Mouse (Mus musculus): ENCODE measurements around the gene Ywhaq.
"Not testable (repeated sequence)": the region's sequence is repeated elsewhere in the genome, so short reads cannot be mapped to it uniquely, and the experiment has no call there.

Ywhaq gene

GRCm38 (mm10) chr12:21410620-21411019, 6.8 kb downstream of the Ywhaq start:
- DNase-seq (ENCODE audit: low read depth in 1 of 2, low spot score in 2 of 2), result no peak

- no peak for DNase-seq (ENCODE audit: low read depth in 1 of 2, low spot score in 2 of 2)
Observed at GRCm38 (mm10) chr12:21409651-21410050, 7.8 kb downstream of the Ywhaq start.

DNA sequence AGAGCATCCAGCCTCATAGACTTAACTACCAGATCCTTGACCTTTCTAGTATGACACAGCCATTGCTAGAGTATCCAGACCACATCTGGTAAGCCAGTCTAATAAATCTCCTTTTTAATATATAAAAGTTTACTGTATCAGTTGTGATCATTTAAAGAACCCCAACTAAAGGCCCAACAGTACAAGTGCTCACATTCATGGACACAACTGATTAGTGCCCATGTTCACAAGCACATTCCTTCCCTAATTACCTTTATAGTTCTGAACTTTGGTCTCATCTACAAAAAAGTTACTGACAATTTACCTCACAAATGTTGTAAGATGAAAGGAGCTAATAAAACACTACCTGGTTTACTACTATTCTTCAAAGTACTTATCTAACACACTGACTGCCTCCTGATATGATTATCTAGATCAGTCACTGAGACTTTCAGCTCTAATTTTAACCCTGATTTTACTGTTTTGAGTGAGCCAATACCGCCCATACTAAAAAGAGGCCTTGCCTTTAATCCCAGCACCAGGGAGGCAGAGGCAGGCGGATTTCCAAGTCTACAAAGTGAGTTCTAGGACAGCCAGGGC, 8.6 kb downstream of the Ywhaq start:
- no peak for DNase-seq (ENCODE audit: low read depth in 1 of 2, low spot score in 2 of 2)

DNA sequence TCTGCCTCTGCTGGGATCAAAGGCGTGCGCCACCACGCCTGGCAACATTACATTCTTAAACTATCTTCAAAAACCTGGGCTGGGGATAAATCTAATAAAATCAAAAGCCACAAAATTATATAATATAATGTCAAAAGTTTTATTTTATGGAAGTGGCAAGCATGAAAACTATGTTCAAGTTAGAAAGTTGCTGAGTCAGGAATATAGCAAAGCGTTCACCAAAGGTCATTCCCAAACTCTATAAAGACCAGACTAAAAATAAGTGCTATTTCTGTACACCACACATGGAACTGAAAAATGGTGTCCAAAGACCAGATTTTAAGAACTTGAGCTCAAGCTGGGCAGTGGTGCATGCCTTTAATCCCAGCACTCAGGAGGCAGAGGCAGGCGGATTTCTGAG, 14.7 kb downstream of the Ywhaq start:
- no peak for DNase-seq (ENCODE audit: low read depth in 1 of 2, low spot score in 2 of 2)

DNA sequence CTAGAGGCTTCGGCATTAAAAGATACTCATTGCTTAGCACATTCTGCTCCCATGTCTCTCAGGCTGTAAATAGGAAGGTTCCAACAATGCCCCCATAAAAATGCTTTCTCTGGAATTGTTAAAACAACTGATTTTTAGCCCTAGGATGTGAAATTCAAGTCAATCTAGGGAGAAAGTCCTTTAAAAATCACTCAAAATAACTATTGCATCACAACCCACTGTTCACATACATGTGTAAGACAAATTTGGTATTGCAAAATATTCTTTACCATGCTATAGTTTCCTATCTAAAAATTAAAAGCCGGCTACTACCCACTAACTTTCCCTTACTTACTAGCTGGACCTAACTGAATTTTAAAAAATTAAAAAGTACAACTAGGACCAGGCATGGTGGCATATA, 31.2 kb downstream of the Ywhaq start:
- DNase-seq (ENCODE audit: low read depth in 1 of 2, low spot score in 2 of 2), result no peak

DNA sequence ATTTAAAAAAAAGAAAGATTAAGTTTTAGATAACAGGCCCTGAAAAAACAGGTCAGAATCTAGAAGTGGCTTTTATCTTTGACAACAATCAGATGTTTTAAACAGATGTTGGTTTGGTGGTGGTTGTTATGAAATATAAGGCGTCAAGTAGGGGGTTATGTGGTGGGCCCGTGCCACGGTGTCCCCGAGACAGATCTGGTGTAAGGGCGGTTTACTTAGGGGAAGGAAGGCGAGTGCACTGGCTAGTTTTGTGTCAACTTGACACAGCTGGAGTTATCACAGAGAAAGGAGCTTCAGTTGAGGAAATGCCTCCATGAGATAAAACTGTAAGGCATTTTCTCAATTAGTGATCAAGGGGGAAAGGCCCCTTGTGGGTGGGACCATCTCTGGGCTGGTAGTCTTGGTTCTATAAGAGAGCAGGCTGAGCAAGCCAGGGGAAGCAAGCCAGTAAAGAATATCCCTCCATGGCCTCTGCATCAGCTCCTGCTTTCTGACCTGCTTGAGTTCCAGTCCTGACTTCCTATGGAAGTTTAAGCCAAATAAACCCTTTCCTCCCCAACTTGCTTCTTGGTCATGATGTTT, 38.6 kb downstream of the Ywhaq start:
- DNase-seq (ENCODE audit: low read depth in 1 of 2, low spot score in 2 of 2), result not testable (repeated sequence)

DNA sequence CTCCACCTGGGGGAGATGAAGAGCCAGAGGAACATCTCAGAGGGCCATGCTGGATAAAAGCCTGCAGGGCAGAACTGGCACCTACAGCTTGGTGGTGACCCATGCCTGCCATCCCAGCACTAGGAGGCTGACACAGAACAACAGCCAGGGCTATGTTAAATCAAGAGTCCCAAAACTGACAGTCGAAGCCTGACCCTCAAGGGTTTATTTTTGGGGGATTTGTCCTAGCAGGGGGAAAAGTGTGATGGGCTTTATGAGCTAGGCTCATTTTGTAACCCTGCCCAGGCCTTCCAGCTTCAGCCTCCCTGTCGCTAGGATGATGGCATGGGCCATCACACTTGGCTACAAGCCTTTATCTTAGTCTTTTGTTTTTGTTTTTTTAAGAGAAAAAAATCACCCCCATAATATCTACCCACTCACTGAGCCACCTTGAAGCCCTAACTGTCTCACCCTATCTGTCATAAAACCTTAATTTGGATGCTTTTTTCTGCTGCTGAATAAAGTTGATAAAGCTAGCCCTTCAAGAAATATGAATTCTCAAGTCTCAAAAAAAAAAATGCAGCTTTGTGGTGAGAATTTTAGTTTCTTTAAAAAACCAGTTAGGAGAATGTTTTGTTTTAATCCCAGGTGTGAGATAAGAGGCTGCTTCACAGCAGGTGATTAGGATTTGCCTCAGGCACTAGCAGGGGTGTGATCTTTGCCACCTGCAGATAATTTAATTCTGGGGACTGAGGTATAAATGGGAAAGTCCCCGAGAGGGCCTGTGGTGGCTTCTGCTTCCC, 41.9 kb downstream of the Ywhaq start:
- DNase-seq (ENCODE audit: low read depth in 1 of 2, low spot score in 2 of 2), result no peak

DNA sequence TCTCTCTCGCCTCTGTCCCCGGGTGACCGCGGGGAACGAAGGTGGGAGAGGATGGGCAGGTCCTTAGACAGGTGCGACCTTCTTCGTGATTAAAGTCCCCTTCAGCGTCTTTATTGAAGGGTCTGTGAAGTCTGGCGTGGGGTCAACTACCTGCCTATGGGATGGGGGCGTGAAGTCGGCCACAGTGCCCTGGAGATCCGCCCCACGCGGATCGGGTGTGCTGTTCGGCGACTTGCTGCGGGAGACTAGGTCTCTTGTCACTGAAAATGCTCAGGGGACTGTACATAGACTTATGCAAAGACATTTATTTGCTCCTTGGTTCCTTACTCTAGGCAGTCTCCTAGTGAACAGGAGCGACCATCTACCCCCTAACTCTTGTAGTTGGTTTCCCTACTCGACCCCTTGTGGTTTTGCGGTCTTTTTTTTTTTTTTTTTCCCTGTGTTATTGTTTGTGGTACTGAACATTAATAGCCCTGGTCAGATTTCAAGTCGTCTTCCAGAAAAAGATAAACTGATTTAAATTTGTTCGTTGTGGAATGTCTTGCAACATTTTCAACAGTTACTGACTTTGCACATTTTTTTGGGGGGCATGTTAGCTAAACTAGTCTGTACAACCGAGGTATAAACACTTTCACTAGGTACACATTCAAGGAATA, 43.5 kb downstream of the Ywhaq start:
- no peak for DNase-seq (ENCODE audit: low read depth in 1 of 2, low spot score in 2 of 2)

DNA sequence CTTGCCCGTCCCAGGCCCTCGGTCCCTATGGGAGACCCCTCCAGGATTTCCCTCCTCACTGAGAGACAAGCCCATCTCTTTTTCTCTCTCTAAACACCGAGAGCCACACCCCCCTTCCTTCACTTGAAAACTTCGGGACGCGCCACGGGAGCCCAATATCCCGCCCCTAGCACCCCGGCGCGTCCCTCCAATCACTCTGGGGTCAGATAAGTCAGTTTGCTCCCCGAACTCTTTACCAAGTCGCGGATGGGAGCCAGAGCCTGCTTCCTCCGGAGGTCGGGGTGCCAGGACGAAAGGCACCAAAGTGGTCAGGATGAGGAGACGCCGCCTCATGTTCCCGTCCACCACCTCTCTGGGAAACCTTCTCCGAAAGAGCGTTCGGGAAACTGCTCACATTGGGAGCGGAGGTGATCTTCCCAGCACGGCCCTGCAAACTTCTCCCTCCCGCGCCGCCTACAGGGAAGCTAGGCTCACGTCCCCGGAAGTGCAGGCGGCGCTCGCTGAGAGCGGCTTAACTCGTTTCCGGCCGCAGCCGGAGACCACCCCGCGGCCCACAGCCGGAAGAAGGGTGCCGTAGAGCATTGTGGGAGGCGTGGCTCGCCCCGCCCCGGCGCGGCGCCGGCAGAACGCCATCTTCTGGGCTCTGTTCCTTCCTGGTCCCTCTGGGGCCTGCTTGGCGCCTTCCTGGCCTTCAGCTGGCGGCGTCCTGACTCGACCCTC, 44.2 kb downstream of the Ywhaq start, which contains the start of gene Adam17:
TSS of gene Adam17 (minus strand) at position 533 of the 720 bp plus-strand sequence.
- peak; percentile 92 to 93 for DNase-seq (ENCODE audit: low read depth in 1 of 2, low spot score in 2 of 2)

- peak in 1 of 2 experiments; percentile 3 for DNase-seq (ENCODE audit: low read depth in 1 of 2, low spot score in 2 of 2)
Observed at GRCm38 (mm10) chr12:21370035-21370611, 47.3 kb downstream of the Ywhaq start.

GRCm38 (mm10) chr12:21369087-21369410, 48.4 kb downstream of the Ywhaq start:
- DNase-seq (ENCODE audit: low read depth in 1 of 2, low spot score in 2 of 2), result no peak

DNA sequence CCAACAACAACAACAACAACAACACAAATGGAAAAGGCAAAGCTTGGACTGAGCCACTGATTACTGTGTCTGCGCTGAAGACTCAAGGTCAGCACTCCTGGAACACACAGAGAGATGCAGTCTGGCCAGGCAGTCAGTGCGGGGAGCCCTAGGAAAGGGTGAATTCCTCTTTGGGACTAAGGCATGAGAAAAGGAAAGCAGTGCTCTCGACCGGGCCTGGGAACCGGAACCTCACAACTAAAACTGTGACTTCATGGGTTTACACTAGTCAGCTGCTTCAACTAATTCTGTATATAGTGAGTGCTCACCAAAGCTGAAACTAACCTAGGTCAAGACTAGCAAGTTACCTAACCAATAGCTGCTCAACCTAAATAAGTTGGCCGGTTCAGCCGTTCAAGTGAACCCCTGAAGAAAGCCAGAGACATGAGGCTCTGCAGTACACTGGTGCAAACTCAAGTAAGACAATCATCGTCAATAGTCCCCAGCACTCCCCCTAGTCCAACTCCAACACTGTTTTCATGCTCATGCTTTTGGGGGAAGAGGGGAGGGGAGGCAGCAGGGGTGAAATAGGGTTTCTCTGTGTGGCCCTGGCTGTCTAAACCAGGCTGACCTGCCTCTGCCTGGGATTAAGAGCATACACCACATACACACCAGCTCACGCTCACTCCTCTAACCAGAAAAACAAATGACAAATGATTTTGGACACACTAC, 48.9 kb downstream of the Ywhaq start:
- peak in 1 of 2 experiments; percentile 16 for DNase-seq (ENCODE audit: low read depth in 1 of 2, low spot score in 2 of 2)

- no peak for DNase-seq (ENCODE audit: low read depth in 1 of 2, low spot score in 2 of 2)
Observed at GRCm38 (mm10) chr12:21364624-21365435, 52.6 kb downstream of the Ywhaq start.

DNA sequence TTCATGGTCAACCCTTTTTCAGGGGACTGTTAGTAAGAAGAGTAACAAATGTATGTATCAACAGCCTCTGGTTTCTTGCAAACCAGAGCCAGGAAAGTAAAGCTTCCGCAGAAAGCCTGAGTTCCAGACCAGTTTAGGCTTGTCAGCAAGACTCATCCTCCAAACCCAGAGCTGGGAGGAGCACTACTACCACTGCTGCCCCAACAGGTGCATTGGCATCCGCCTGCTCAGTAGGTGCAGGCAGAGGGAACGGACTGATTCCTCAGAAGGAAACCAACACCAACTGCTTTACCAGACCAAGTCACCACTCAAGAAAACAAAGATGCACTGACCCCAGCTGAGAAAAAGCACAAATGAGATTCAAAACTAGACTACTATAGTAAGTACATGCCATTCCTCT, 54.2 kb downstream of the Ywhaq start:
- no peak for DNase-seq (ENCODE audit: low read depth in 1 of 2, low spot score in 2 of 2)

DNA sequence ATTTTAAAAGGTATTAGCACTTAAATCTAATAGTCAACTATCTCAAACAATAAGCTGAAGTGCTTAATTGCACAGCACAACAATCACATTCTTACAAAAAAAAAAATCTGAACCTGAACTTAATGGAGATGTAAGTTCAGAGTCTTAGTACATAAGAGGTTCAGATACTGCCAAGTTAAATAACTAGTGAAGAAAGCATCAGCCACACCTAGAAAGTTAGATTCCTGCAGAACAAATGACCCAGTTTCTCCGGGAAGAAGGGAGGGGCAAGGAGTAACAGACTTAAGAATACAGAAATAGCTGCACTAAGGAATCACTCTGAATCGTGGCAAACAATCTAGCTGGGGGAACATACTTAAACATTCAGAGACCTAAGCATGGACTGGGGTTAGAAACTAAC, 54.8 kb downstream of the Ywhaq start:
- no peak for DNase-seq (ENCODE audit: low read depth in 1 of 2, low spot score in 2 of 2)

GRCm38 (mm10) chr12:21353681-21354080, 63.8 kb downstream of the Ywhaq start:
- DNase-seq (ENCODE audit: low read depth in 1 of 2, low spot score in 2 of 2), result no peak

DNA sequence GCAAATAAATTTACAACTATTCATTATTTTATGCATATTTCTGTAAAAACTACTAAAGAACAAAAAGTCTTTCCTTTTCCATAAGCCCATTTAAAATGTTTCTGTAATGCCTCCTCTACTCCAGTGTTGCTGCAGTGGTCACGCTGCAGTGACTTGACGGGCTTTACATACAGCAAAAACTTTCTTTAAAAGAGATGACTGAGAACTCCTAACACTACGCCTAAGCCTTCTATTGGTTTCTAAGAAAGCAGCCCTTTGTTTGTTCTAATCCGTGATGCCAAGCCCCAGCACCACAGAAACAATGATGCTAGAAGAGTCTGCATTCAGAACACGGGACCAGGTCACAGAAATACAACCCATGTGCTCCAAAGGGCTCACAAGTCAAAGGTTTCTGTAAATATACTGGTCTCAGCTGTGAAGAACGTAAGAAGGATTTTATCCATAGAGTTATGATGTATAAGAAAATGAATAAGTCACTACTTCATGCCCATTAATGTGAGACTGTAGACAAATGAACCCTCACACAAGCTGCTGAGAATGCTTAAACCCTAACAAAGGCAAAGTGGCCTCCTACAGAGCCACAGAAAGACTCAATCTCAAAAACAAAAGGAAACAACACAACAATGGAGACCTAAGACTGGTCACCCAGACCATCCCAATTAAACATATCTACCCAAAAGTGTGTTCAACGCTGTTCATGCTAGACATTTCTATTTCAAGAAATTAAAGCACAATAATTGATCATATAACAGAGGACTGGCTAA, 67.1 kb downstream of the Ywhaq start:
- DNase-seq (ENCODE audit: low read depth in 1 of 2, low spot score in 2 of 2), result no peak

- no peak for DNase-seq (ENCODE audit: low read depth in 1 of 2, low spot score in 2 of 2)
Observed at GRCm38 (mm10) chr12:21346972-21347371, 70.5 kb downstream of the Ywhaq start.

DNA sequence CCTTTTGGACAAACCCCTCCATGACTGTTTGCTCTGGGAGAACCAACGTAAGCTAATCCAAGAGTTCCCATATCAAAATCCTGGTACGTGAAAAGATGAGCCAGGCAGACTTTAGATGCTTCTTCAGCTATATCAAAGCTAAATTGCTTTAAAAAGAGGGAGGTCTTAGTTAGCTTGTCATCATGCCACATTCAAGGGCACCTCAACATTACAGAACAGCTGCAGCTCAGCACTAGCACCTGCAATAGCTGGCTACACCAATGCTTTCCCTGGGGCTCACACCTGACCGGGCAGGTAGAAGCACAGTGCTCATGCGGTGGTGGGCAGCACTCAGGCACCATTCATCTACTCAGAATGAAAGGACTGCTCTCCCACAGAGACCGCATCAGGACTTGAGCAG, 76.8 kb downstream of the Ywhaq start:
- no peak for DNase-seq (ENCODE audit: low read depth in 1 of 2, low spot score in 2 of 2)
